Mouse (Mus musculus): Measurements from ENCODE around the gene Adam8.
A peak's percentile ranks its signal among the peaks of the same experiment; 100 is the strongest.

The Adam8 gene

GRCm38 (mm10) chr7:139979011-139979719 lies 13.2 kb downstream of the Adam8 start:
- peak; percentile 33 for DNase-seq (ENCODE audit: inconsistent ontology term)

DNA sequence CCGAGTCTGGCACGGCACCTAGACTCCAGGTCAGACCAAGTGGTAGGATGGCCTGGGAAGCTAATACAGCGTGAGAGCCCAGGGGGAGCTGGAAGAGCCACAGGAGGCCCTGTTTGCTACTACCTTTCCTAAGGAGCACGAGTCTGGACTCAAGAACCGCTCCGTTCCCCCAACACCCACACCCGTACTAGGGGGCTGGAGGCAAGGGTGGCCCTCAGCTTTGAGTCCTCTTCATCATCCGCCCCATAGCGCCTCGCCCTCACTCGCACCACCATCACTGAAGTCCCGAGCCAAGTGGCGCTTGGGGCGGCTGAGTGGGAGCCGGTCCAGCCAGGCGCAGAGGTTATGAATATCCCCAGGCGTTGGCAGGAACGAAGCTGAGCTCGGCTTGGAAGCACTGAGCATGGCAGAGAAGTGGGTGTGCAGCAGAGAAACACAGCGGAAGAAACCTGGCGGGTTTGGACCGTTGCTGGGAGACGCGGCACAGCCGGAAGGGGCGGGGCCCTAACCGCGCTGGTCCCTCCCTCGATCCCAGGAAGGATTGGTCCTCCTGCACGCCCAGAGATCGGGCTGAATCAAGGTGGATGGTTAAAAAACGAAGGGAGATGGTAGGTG lies 14.0 kb downstream of the Adam8 start, which contains the start of gene 6430531B16Rik:
6430531B16Rik (minus strand) TSS at position 478 of the 615 bp plus-strand sequence.
- peak; percentile 88 for DNase-seq (ENCODE audit: inconsistent ontology term)

- DNase-seq (ENCODE audit: inconsistent ontology term) = peak; percentile 51
Measured at GRCm38 (mm10) chr7:139975471-139975870, 16.9 kb downstream of the Adam8 start.

GRCm38 (mm10) chr7:139974307-139974706 lies 18.1 kb downstream of the Adam8 start:
- DNase-seq (ENCODE audit: inconsistent ontology term) = no peak

- DNase-seq (ENCODE audit: inconsistent ontology term) = peak; percentile 68
Measured at GRCm38 (mm10) chr7:139972923-139973331, 19.4 kb downstream of the Adam8 start.

- DNase-seq (ENCODE audit: inconsistent ontology term) = peak; percentile 88
Measured at GRCm38 (mm10) chr7:139971436-139971835, 20.9 kb downstream of the Adam8 start.

GRCm38 (mm10) chr7:139970979-139971378 lies 21.4 kb downstream of the Adam8 start:
- DNase-seq (ENCODE audit: inconsistent ontology term) = no peak

DNA sequence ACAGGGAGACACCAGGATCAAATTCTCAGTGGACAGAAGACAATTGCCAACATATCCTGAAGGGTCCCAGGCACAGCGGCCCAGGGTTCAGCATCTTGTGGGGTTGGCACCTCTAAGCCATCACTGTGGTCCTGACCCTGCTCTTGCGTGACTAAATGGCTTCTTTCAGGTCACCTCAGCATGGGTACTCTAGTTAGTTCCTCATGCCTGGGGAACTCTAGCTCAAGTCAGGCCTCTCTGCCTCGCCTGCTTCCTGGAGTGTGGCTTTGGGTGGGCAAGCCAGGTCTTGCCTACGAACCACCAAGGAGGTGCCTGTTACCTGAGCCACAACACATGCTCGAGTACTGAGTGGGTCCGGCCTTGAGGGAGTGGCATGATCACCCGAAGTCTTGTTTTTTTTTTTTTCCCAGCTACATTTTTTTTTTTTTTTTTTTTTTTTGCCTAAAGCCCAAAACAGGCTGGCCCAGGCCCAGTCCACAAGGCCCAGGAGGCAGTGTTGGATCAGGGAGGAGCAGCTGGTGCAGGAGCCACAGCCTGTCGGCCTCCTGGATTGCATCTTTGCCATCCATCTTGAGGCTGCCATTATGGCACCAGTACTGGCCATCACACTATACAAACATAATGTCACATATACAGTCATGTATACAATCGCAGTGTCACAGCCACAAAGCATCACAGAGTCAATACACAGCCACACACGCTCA lies 22.0 kb downstream of the Adam8 start:
- DNase-seq (ENCODE audit: inconsistent ontology term) = no peak

DNA sequence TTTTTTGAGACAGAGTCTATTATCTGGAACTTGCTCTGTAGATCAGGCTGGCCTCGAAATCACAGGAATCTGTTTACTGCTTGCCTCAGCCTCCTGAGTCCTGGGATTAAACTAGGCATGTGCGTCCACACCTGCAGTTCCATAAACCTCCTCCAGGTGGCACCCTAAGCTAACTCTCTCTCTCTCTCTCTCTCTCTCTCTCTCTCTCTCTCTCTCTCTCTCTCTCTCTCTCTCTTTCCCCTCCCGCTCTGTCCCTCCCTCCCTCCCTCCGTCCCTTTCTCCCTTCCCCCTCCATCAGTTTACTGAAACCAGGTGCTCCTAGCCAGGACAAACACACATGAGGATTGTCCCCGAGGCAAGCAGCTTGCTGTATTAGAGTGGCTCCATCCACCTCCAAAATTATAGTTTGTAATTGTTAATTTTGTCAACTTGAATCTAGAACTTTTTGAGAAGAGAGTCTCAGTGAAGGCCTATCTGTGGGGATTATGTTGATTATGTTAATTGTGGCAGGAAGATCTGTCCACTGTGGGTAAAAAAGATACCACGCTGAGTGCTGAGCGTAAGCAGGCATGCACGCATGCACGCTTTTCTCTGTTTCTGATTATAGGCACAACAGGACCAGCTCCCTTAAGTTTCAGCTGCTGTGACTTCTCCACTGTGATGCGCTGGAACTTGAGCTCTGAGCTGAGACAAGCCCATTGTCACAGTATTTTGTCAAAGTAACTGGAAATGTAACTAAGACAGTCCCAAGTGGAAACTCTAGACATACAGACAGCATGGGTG lies 22.8 kb downstream of the Adam8 start:
- DNase-seq (ENCODE audit: inconsistent ontology term) = peak; percentile 64

DNA sequence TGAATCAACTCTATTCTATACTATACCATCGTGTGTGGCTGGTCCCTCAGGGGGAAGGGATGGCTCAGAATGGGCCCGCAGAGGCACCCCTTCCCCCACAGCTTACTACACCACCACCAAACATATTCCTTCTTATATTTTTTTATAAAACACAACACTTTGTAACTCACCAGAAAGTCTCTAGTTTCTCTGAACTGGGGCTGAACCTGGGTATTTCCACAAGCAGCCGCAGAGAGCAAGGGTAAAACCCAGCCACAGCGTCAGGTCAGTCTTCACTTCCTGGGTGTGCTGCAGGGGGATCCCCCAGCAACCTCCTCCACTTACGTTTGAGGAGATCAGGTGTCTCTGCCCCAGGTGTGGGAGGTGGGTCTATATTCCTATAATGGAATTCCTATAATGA lies 23.9 kb downstream of the Adam8 start:
- no peak for DNase-seq (ENCODE audit: inconsistent ontology term)

- DNase-seq (ENCODE audit: inconsistent ontology term) = no peak
Measured at GRCm38 (mm10) chr7:139967175-139967574, 25.2 kb downstream of the Adam8 start.

GRCm38 (mm10) chr7:139963814-139964213 lies 28.5 kb downstream of the Adam8 start:
- no peak for DNase-seq (ENCODE audit: inconsistent ontology term)

DNA sequence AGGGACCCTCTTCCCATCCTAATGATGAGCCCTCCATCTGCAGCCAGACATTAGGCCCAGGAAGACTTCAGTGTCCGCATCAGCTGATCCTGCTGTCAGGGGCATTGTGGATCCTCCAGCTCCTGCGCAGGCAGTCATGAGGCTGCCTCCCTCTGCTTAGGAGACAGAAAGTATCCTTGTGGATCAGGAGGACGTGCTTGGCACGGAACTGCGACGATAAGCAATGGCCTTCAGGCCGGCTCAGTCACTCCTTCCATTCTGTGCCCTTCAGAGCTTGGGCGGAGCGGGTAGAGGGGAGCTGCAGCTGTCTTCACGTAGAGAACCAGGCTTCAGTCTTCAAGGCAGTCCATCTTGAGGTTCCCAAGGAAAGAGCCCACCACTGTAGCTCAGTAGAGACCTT lies 31.2 kb downstream of the Adam8 start:
- DNase-seq (ENCODE audit: inconsistent ontology term) = no peak

- no peak for DNase-seq (ENCODE audit: inconsistent ontology term)
Measured at GRCm38 (mm10) chr7:139957958-139958357, 34.4 kb downstream of the Adam8 start.

DNA sequence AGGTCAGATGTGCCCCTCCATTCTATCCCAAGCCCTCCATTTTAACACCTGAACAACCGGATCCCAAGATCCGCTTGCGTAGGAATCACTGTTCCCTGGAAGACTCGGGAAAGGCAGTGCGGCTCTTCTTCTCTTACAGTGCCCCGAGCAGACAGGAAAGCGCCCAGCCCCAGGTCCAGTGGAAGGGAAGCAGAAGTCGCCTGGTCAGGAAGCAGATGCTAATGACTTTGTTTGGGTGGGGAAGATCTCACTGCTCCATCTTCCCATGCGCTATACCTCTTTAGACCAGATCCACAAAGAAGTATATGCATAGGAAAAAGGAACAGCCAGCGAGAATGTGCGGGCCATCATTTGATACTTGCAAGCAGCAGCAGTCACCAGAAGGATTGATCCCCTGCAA lies 34.9 kb downstream of the Adam8 start:
- no peak for DNase-seq (ENCODE audit: inconsistent ontology term)

GRCm38 (mm10) chr7:139956658-139957057 lies 35.7 kb downstream of the Adam8 start:
- no peak for DNase-seq (ENCODE audit: inconsistent ontology term)

- no peak for DNase-seq (ENCODE audit: inconsistent ontology term)
Measured at GRCm38 (mm10) chr7:139955505-139955904, 36.9 kb downstream of the Adam8 start.

- no peak for DNase-seq (ENCODE audit: inconsistent ontology term)
Measured at GRCm38 (mm10) chr7:139951991-139952633, 40.2 kb downstream of the Adam8 start.

DNA sequence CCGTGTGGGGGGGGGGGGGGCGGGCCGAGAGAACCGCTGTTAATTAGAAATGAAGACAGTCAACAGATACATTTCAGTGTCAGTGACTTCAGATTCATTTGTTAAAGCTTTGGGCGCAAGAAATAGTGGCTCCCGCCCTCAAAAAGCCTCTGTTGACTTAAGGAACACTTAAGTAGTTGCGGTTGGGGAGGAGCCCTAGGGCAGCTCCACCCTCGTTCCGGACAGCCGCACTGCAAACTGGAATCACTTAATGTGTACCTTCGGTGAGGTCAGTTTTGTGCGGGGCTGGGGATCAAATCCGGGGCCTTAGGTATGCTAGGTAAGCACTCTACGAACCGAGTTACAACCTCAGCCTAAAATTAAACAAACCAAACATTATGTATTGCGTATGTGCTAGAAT lies 41.3 kb downstream of the Adam8 start:
- peak; percentile 16 for DNase-seq (ENCODE audit: inconsistent ontology term)

GRCm38 (mm10) chr7:139950283-139950971 lies 41.9 kb downstream of the Adam8 start:
- DNase-seq (ENCODE audit: inconsistent ontology term) = peak; percentile 68

DNA sequence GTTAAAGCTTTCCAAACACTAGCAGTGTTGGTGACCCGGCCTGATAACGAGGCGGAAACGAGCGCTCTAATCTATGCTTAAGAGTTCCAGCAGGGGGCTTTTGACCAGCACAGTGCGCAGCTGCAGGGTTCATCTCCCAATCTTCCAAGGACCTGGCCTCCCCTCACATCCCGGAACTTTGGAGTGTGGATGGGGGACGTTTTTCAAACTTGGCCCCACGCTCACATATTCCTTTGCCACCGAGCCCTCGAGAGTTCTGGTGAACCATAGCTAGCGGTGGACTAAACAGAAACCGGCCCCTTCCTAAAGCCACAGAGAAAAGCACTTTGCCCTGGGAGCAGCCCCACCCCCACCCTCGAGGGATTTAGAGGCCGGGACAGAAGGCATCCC lies 42.5 kb downstream of the Adam8 start:
- no peak for DNase-seq (ENCODE audit: inconsistent ontology term)

All from Muller cell, postnatal 12 days (primary cell).